Mouse (Mus musculus) neural tube, embryonic 15.5 days (tissue): ENCODE measurements around the gene Cyp2a12. TPM values are rescaled to one million over a fixed set of nuclear protein-coding genes. Genes with fewer than 3 reads are reported as not detected.

Experiments
- polyA plus RNA-seq: library from polyadenylated mRNA; unstranded; fragments of >200 nt; fragmentation: Nextera tagmentation; extraction: Ambion mirVana; gene quantifications from 2 replicates; pipeline ENCODE4 v1.2.1, GENCODE M21; 2015

Gene Cyp2a12
- polyA plus RNA-seq, 1 experiment from 2014 or later: not detected

Other genes with a start within 250 kb of the Cyp2a12 start
- not detected in 2 replicates for gene Cyp2g1, start 220.2 kb upstream of the Cyp2a12 start, polyA plus RNA-seq
- 0.28 and 0.32 TPM in 2 replicates for gene Cyp2a5, start 193.8 kb upstream of the Cyp2a12 start, polyA plus RNA-seq
- not detected in 2 replicates for gene Cyp2a22, start 89.7 kb upstream of the Cyp2a12 start, polyA plus RNA-seq
- 0.56 TPM in 1 of 2 replicates, not detected in the other for gene Cyp2f2, start 90.8 kb downstream of the Cyp2a12 start, polyA plus RNA-seq
- 0.10 and 0.36 TPM in 2 replicates for gene Cyp2t4, start 124.6 kb downstream of the Cyp2a12 start, polyA plus RNA-seq
- gene Egln2, start 137.7 kb downstream of the Cyp2a12 start, polyA plus RNA-seq: 92.3 and 94.7 TPM in 2 replicates
- 105 and 109 TPM in 2 replicates for gene Rab4b, start 149.8 kb downstream of the Cyp2a12 start, polyA plus RNA-seq
- gene Gm21983, start 152.0 kb downstream of the Cyp2a12 start, polyA plus RNA-seq: 0.90 TPM in 1 of 2 replicates, not detected in the other
- 22.9 and 28.6 TPM in 2 replicates for gene Mia, start 152.1 kb downstream of the Cyp2a12 start, polyA plus RNA-seq
- 3.4 TPM in 2 replicates for gene BC024978, start 166.7 kb downstream of the Cyp2a12 start, polyA plus RNA-seq
- gene Snrpa, start 167.2 kb downstream of the Cyp2a12 start, polyA plus RNA-seq: 176 and 193 TPM in 2 replicates
- 5.9 and 6.1 TPM in 2 replicates for gene Itpkc, start 199.6 kb downstream of the Cyp2a12 start, polyA plus RNA-seq
- gene Coq8b, start 203.9 kb downstream of the Cyp2a12 start, polyA plus RNA-seq: 20.1 and 20.9 TPM in 2 replicates
- gene Numbl, start 229.4 kb downstream of the Cyp2a12 start, polyA plus RNA-seq: 47.7 and 60.7 TPM in 2 replicates